Comparison of ENCODE assay signal across 10 mouse cellular contexts in genomic region chr12:106478381-106478781, GRCm38 (mm10).
DNase-seq lines count a peak whose midpoint lies in the region; ATAC-seq and TF ChIP-seq lines count a peak whose summit lies in the region.
"Had no signal": no experiment of that assay in that cellular context is flagged by ENCODE, and none has a peak within 500 bp of the region (broad histone marks: within the 10 kb centered on the region; RNA-seq: fewer than 3 reads in every experiment).

No protein-coding gene starts in this region.

- no peak for TF ChIP-seq POLR2A in kidney, adult 2 months (IDR thresholded peaks at IDR 0.05; ENCODE audit: low read depth, low read length)

- no peak for TF ChIP-seq CTCF in kidney, adult 2 months (conservative IDR thresholded peaks at IDR 0.05; ENCODE audit: insufficient read depth, insufficient read length, low read depth, low read length)

- H3K9me3 ChIP-seq in kidney, embryonic 14.5 days (ENCODE audit: control insufficient read depth, low read length), result no peaks in the 10 kb centered on the region
- no peaks in the 10 kb centered on the region for H3K9me3 ChIP-seq in hindbrain, embryonic 12.5 days (replicated peaks)
- no peaks in the 10 kb centered on the region for H3K9me3 ChIP-seq in midbrain, embryonic 16.5 days (replicated peaks; ENCODE audit: control insufficient read depth, low read length, poor library complexity, severe bottlenecking)

- ATAC-seq in kidney, embryonic 14.5 days (ENCODE audit: low FRiP score, low TSS enrichment), result no peak
- no peak for ATAC-seq in hindbrain, embryonic 12.5 days (ENCODE audit: low FRiP score)
- ATAC-seq in midbrain, embryonic 16.5 days, result no peak
- ATAC-seq: Patski had no signal

- H3K9ac ChIP-seq in kidney, embryonic 14.5 days (ENCODE audit: low read depth, low read length), result no peak overlapping the region
- no peak overlapping the region for H3K9ac ChIP-seq in hindbrain, embryonic 12.5 days
- H3K9ac ChIP-seq in midbrain, embryonic 16.5 days (ENCODE audit: low read depth, low read length), result peak overlapping the region; percentile 53; the same call in 1 of the 2 replicates

- DNase-seq in kidney, adult 2 months, result no peak
- DNase-seq in adrenal gland, postnatal 14 days, result peak; percentile 22
- no peak for DNase-seq in ovary, postnatal 14 days (ENCODE audit: low spot score)
- no peak for DNase-seq in layer of hippocampus, postnatal 14 days (ENCODE audit: low spot score in 2 of 2)
- no peak for DNase-seq in thymus, postnatal 36 days

- H3K4me1 ChIP-seq in kidney, embryonic 14.5 days (ENCODE audit: control insufficient read depth, insufficient read depth, low read length), result no peaks in the 10 kb centered on the region; the same call in 1 of the 2 replicates
- H3K4me1 ChIP-seq in kidney, adult 2 months (ENCODE audit: control insufficient read depth, insufficient read depth, low read length), result no peaks in the 10 kb centered on the region
- H3K4me1 ChIP-seq in hindbrain, embryonic 12.5 days, result peaks cover 54% of the 10 kb centered on the region
- peaks cover 41% of the 10 kb centered on the region for H3K4me1 ChIP-seq in midbrain, embryonic 16.5 days (ENCODE audit: control insufficient read depth, insufficient read depth, low read length)

- no peak overlapping the region for H3K27ac ChIP-seq in kidney, embryonic 14.5 days (ENCODE audit: low read depth, low read length)
- H3K27ac ChIP-seq in kidney, adult 2 months (ENCODE audit: insufficient read depth, low read depth, low read length), result no peak overlapping the region
- H3K27ac ChIP-seq in hindbrain, embryonic 12.5 days, result peak overlapping the region; percentile 66; the same call in 1 of the 2 replicates
- H3K27ac ChIP-seq in midbrain, embryonic 16.5 days (ENCODE audit: low read length), result peak overlapping the region; percentile 76

- H3K27me3 ChIP-seq in kidney, embryonic 14.5 days (ENCODE audit: control insufficient read depth, insufficient read depth, low read length), result peaks cover 53% of the 10 kb centered on the region
- H3K27me3 ChIP-seq in kidney, adult 2 months (replicated peaks; ENCODE audit: control insufficient read depth, insufficient read depth, low read length), result no peaks in the 10 kb centered on the region
- H3K27me3 ChIP-seq in hindbrain, embryonic 12.5 days, result peaks cover 40% of the 10 kb centered on the region
- H3K27me3 ChIP-seq in midbrain, embryonic 16.5 days (ENCODE audit: control insufficient read depth, insufficient read depth, low read depth, low read length), result no peaks in the 10 kb centered on the region; the same call in 1 of the 2 replicates

- H3K4me2 ChIP-seq in kidney, embryonic 14.5 days (replicated peaks; ENCODE audit: low read depth, low read length), result peak overlapping the region; percentile 8; the same call in 1 of the 2 replicates
- H3K4me2 ChIP-seq in hindbrain, embryonic 12.5 days (replicated peaks), result peak overlapping the region; percentile 53
- peak overlapping the region; percentile 60 for H3K4me2 ChIP-seq in midbrain, embryonic 16.5 days (ENCODE audit: low read length)

- under 1% methylated on average over 18 of the region's 18 CpGs for WGBS in kidney, embryonic 14.5 days
- 3% methylated on average over 18 of the region's 18 CpGs for WGBS in kidney, adult 2 months
- under 1% methylated on average over 18 of the region's 18 CpGs for WGBS in hindbrain, embryonic 12.5 days
- WGBS in midbrain, embryonic 16.5 days, result under 1% methylated on average over 18 of the region's 18 CpGs

- no peaks in the 10 kb centered on the region for H3K36me3 ChIP-seq in kidney, embryonic 14.5 days (ENCODE audit: control insufficient read depth, insufficient read depth, low read length)
- no peaks in the 10 kb centered on the region for H3K36me3 ChIP-seq in kidney, adult 2 months (ENCODE audit: control insufficient read depth, insufficient read depth, low read length)
- H3K36me3 ChIP-seq in hindbrain, embryonic 12.5 days, result no peaks in the 10 kb centered on the region
- no peaks in the 10 kb centered on the region for H3K36me3 ChIP-seq in midbrain, embryonic 16.5 days (ENCODE audit: control insufficient read depth, insufficient read depth, low read length)

- 0 out of 2 replicates have a peak overlapping the region, but pooled peaks have one; percentile 2 for H3K4me3 ChIP-seq in kidney, embryonic 14.5 days (ENCODE audit: low read length)
- H3K4me3 ChIP-seq in kidney, adult 2 months (ENCODE audit: insufficient read depth, low read depth, low read length), result no peak overlapping the region
- H3K4me3 ChIP-seq in hindbrain, embryonic 12.5 days, result peak overlapping the region; percentile 21
- H3K4me3 ChIP-seq in midbrain, embryonic 16.5 days (ENCODE audit: low read depth, low read length), result peak overlapping the region; percentile 20
- H3K4me3 ChIP-seq: myocyte had no signal

Comparison
In these comparisons a context has a peak if more than half of its experiments do, and no peak if none do; other contexts are left out.
1. H3K27ac ChIP-seq: peak in hindbrain, embryonic 12.5 days (single experiment) and midbrain, embryonic 16.5 days (single experiment); none in kidney, embryonic 14.5 days (single experiment) and kidney, adult 2 months (single experiment).
2. H3K4me2 ChIP-seq: peak in every context shown above with its lines; median percentile 60 in midbrain, embryonic 16.5 days; 53 in hindbrain, embryonic 12.5 days; 8 in kidney, embryonic 14.5 days.